Comparison of ENCODE assay signal across 21 mouse cellular contexts in the genomic region with DNA sequence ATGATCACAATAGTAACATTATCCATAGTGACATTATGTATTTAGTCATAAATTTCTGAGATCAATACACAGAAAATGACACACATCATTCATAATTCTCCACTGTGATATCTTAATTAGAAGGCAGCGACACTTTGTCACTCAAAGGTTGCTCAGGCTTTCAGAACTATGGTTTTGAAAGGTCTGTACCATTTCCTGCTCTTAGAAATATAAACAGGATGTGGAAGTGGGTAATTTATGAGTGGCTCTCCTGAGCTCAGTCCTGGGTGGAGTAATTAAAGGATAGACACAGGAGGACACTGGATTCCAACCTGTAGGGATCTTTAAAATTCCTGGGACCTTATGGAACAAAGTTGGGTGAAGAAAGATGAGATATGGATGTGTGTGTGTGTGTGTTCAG. TPM values are rescaled to one million over a fixed set of nuclear protein-coding genes. Genes with fewer than 3 reads are reported as not detected.
DNase-seq lines count a peak whose midpoint lies in the region; ATAC-seq and TF ChIP-seq lines count a peak whose summit lies in the region.
"Not testable (repeated sequence)": the region's sequence is repeated elsewhere in the genome, so short reads cannot be mapped to it uniquely, and the experiment has no call there.
"Had no signal": no experiment of that assay in that cellular context is flagged by ENCODE, and none has a peak within 500 bp of the region (broad histone marks: within the 10 kb centered on the region; RNA-seq: fewer than 3 reads in every experiment).

No protein-coding gene starts in this region.

- WGBS in lung, postnatal 0 days = 38% methylated on average over 1 of the region's 1 CpGs
- 18% methylated on average over 1 of the region's 1 CpGs for WGBS in spleen, adult 2 months

- DNase-seq in CD4-positive, CD25-positive, alpha-beta regulatory T cell, adult 2 months (ENCODE audit: low read depth, low spot score) = peak; percentile 54
- DNase-seq in T-cell, adult 2 months (ENCODE audit: low spot score) = peak; percentile 37
- peak; percentile 9 for DNase-seq in lung, postnatal 0 days (ENCODE audit: low spot score)
- DNase-seq in spleen, adult 2 months (ENCODE audit: low read depth in 1 of 2, low spot score in 2 of 2) = not testable (repeated sequence)
- DNase-seq in thymus, postnatal 0 days (ENCODE audit: low spot score) = peak; percentile 28

- H3K4me2 ChIP-seq in lung, postnatal 0 days (replicated peaks; ENCODE audit: low read depth, low read length) = not testable (repeated sequence)

- not testable (repeated sequence) for H3K9me3 ChIP-seq in lung, postnatal 0 days (ENCODE audit: low read length)

- not testable (repeated sequence) for H3K4me3 ChIP-seq in lung, postnatal 0 days (ENCODE audit: low read depth, low read length); spleen, adult 2 months (ENCODE audit: extremely low read depth, insufficient read depth, insufficient read length)

- TF ChIP-seq CTCF in lung, postnatal 0 days (IDR thresholded peaks at IDR 0.05); spleen, adult 2 months (IDR thresholded peaks at IDR 0.05; ENCODE audit: extremely low read depth, insufficient read depth, insufficient read length, insufficient replicate concordance): not testable (repeated sequence)

- not testable (repeated sequence) for H3K36me3 ChIP-seq in lung, postnatal 0 days (ENCODE audit: insufficient read depth, low read length); spleen, adult 2 months (ENCODE audit: control insufficient read depth, insufficient read depth, low read length)

- H3K4me1 ChIP-seq in lung, postnatal 0 days (ENCODE audit: insufficient read depth, low read depth, low read length); spleen, adult 2 months (ENCODE audit: control insufficient read depth, insufficient read depth, insufficient read length): not testable (repeated sequence)

- peak; percentile 45; the same call in 1 of the 2 replicates for ATAC-seq in common myeloid progenitor, adult 5-6 weeks (replicated peaks; ENCODE audit: low read depth, poor library complexity, severe bottlenecking)
- ATAC-seq in inflammation-experienced regulatory T-cells, adult 6 months = peak; percentile 93
- peak; percentile 38; the same call in 1 of the 2 replicates for ATAC-seq in lung, postnatal 0 days
- ATAC-seq in megakaryocyte, adult 5-6 weeks (ENCODE audit: poor library complexity, severe bottlenecking) = peak; percentile 49; the same call in 1 of the 2 replicates

- not testable (repeated sequence) for TF ChIP-seq POLR2A in spleen, adult 2 months (IDR thresholded peaks at IDR 0.05; ENCODE audit: low read depth, low read length)

- not testable (repeated sequence) for H3K27ac ChIP-seq in lung, postnatal 0 days (ENCODE audit: low read length)
- H3K27ac ChIP-seq in spleen, adult 2 months (ENCODE audit: insufficient read depth, low read length) = peak overlapping the region; percentile 43; the same call in 1 of the 2 replicates

- not testable (repeated sequence) for H3K27me3 ChIP-seq in lung, postnatal 0 days (replicated peaks; ENCODE audit: insufficient read depth, low read length); spleen, adult 2 months (ENCODE audit: control insufficient read depth, insufficient read depth, low read length)

- not testable (repeated sequence) for H3K9ac ChIP-seq in lung, postnatal 0 days (replicated peaks; ENCODE audit: low read depth)

- not testable (repeated sequence) for TF ChIP-seq EP300 in lung, postnatal 0 days (IDR thresholded peaks at IDR 0.05)

RNA-seq across cellular contexts. Expression of a gene that starts 12.6 kb away (rescaled TPM):
- total RNA-seq in common myeloid progenitor, adult 5-6 weeks (2017) = 60.6 and 73.1 TPM in 2 replicates
- polyA plus RNA-seq in inflammation-experienced regulatory T-cells, adult 6 months (2017; shearing (Covaris generic)) = 100 to 1,000 TPM; 181 to 259 (median 225) TPM
- polyA plus RNA-seq in lung, postnatal 0 days (2015; fragmentation: Nextera tagmentation; extraction: Ambion mirVana) = 5.0 and 7.2 TPM in 2 replicates
- 78.1 and 81.3 TPM in 2 replicates for total RNA-seq in megakaryocyte, adult 5-6 weeks (2015)
- 47.3 and 50.2 TPM in 2 replicates for total RNA-seq in megakaryocyte, adult 5-6 weeks (2017)
- 8.3 and 12.9 TPM in 2 replicates for polyA plus RNA-seq in spleen, adult 2 months (2012; rRNA removed)
- polyA plus RNA-seq in thymus, postnatal 0 days (2015; fragmentation: Nextera tagmentation; extraction: Ambion mirVana) = 6.3 and 9.0 TPM in 2 replicates

RNA-seq across cellular contexts. Expression of a gene that starts 31.4 kb away (rescaled TPM):
- total RNA-seq in common myeloid progenitor, adult 5-6 weeks (2017) = 0.59 and 1.5 TPM in 2 replicates
- polyA plus RNA-seq in inflammation-experienced regulatory T-cells, adult 6 months (2017; shearing (Covaris generic)) = under 1 TPM; 0.22 to 0.59 (median 0.56) TPM
- 0.37 and 0.57 TPM in 2 replicates for polyA plus RNA-seq in lung, postnatal 0 days (2015; fragmentation: Nextera tagmentation; extraction: Ambion mirVana)
- 13.1 and 15.9 TPM in 2 replicates for total RNA-seq in megakaryocyte, adult 5-6 weeks (2015)
- total RNA-seq in megakaryocyte, adult 5-6 weeks (2017) = 12.0 and 15.0 TPM in 2 replicates
- 0.36 and 0.37 TPM in 2 replicates for polyA plus RNA-seq in spleen, adult 2 months (2012; rRNA removed)
- polyA plus RNA-seq in thymus, postnatal 0 days (2015; fragmentation: Nextera tagmentation; extraction: Ambion mirVana) = 0.29 and 0.46 TPM in 2 replicates
- polyA plus RNA-seq: C2C12; erythroblast, embryonic 14.5 days; forebrain, embryonic 10.5 days; G1E had no signal

RNA-seq across cellular contexts. Expression of a gene that starts 45.3 kb away (rescaled TPM):
- total RNA-seq in common myeloid progenitor, adult 5-6 weeks (2017) = 3.0 and 4.1 TPM in 2 replicates
- polyA plus RNA-seq in inflammation-experienced regulatory T-cells, adult 6 months (2017; shearing (Covaris generic)) = under 1 TPM; 0.40 to 0.94 (median 0.52) TPM
- 0.08 and 0.15 TPM in 2 replicates for polyA plus RNA-seq in lung, postnatal 0 days (2015; fragmentation: Nextera tagmentation; extraction: Ambion mirVana)
- total RNA-seq in megakaryocyte, adult 5-6 weeks (2015) = 0.31 and 0.57 TPM in 2 replicates
- total RNA-seq in megakaryocyte, adult 5-6 weeks (2017) = 0.55 and 0.61 TPM in 2 replicates
- polyA plus RNA-seq in spleen, adult 2 months (2012; rRNA removed) = 0.05 and 0.22 TPM in 2 replicates
- 0.25 and 0.36 TPM in 2 replicates for polyA plus RNA-seq in thymus, postnatal 0 days (2015; fragmentation: Nextera tagmentation; extraction: Ambion mirVana)
- total RNA-seq: adrenal gland, postnatal 14 days; adrenal gland, postnatal 36 days; CH12.LX had no signal
- polyA plus RNA-seq: embryonic facial prominence, embryonic 11.5 days; embryonic facial prominence, embryonic 13.5 days; embryonic facial prominence, embryonic 15.5 days; forebrain, embryonic 10.5 days; forebrain, embryonic 12.5 days; forebrain, embryonic 14.5 days; forebrain, embryonic 16.5 days had no signal

RNA-seq across cellular contexts. Expression of a gene that starts 45.8 kb away (rescaled TPM):
- 6.5 and 15.8 TPM in 2 replicates for total RNA-seq in common myeloid progenitor, adult 5-6 weeks (2017)
- polyA plus RNA-seq in inflammation-experienced regulatory T-cells, adult 6 months (2017; shearing (Covaris generic)) = 100 to 1,000 TPM; 121 to 163 (median 155) TPM
- polyA plus RNA-seq in lung, postnatal 0 days (2015; fragmentation: Nextera tagmentation; extraction: Ambion mirVana) = 1.6 and 3.1 TPM in 2 replicates
- 81.9 and 87.8 TPM in 2 replicates for total RNA-seq in megakaryocyte, adult 5-6 weeks (2015)
- 57.0 and 58.4 TPM in 2 replicates for total RNA-seq in megakaryocyte, adult 5-6 weeks (2017)
- polyA plus RNA-seq in spleen, adult 2 months (2012; rRNA removed) = 16.0 and 17.9 TPM in 2 replicates
- polyA plus RNA-seq in thymus, postnatal 0 days (2015; fragmentation: Nextera tagmentation; extraction: Ambion mirVana) = 1.8 and 2.1 TPM in 2 replicates
- polyA plus RNA-seq: erythroblast, embryonic 14.5 days had no signal

RNA-seq across cellular contexts. Expression of a gene that starts 58.6 kb away (rescaled TPM):
- total RNA-seq in common myeloid progenitor, adult 5-6 weeks (2017) = 1.2 and 6.7 TPM in 2 replicates
- polyA plus RNA-seq in inflammation-experienced regulatory T-cells, adult 6 months (2017; shearing (Covaris generic)) = 1 to 10 TPM; 3.0 to 8.4 (median 5.0) TPM
- polyA plus RNA-seq in lung, postnatal 0 days (2015; fragmentation: Nextera tagmentation; extraction: Ambion mirVana) = 0.17 and 0.20 TPM in 2 replicates
- 0.22 and 0.27 TPM in 2 replicates for total RNA-seq in megakaryocyte, adult 5-6 weeks (2015)
- 0.11 and 5.7 TPM in 2 replicates for total RNA-seq in megakaryocyte, adult 5-6 weeks (2017)
- polyA plus RNA-seq in spleen, adult 2 months (2012; rRNA removed) = 0.23 and 0.36 TPM in 2 replicates
- 0.93 and 1.2 TPM in 2 replicates for polyA plus RNA-seq in thymus, postnatal 0 days (2015; fragmentation: Nextera tagmentation; extraction: Ambion mirVana)
- polyA plus RNA-seq: embryonic facial prominence, embryonic 11.5 days; embryonic facial prominence, embryonic 13.5 days; embryonic facial prominence, embryonic 15.5 days; erythroblast, embryonic 14.5 days; forebrain, embryonic 10.5 days; forebrain, embryonic 12.5 days; forebrain, embryonic 14.5 days; forebrain, embryonic 16.5 days; G1E had no signal

Comparison
In these comparisons a context has a peak if more than half of its experiments do, and no peak if none do; other contexts are left out.
1. ATAC-seq: peak in every context shown above with its lines; median percentile 93 in inflammation-experienced regulatory T-cells, adult 6 months; 49 in megakaryocyte, adult 5-6 weeks; 45 in common myeloid progenitor, adult 5-6 weeks; 38 in lung, postnatal 0 days.
2. RNA of a gene that starts 12.6 kb away (polyA plus RNA-seq): 181 to 259 TPM in inflammation-experienced regulatory T-cells, adult 6 months; 8.3 to 12.9 TPM in spleen, adult 2 months, 6.3 to 9.0 TPM in thymus, postnatal 0 days and 5.0 to 7.2 TPM in lung, postnatal 0 days; every median in the first group is over 10 times any median in the second.